9 mouse cellular contexts compared by ENCODE assay signal in the genomic region with DNA sequence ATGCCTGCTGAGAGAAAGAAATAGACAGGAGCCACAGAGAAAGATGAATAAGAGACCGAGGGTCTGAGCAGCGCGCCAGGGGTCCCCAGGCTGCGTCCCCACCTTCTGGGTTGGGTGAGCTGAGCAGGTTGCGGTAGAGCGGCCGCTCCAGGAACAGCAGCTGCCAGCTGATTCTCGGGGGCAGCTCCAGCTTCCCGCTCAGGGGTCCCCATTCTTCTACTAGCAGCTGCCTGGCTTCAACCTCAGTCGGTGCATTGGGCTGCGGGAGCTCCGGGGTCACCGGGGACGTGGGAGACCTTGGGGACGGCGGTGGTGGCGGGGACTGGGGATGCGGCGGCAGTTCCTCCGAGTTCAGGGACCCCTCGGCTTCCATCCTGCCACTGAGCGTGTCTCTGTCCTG. TPM values are rescaled to one million over a fixed set of nuclear protein-coding genes. Genes with fewer than 3 reads are reported as not detected.
A peak's percentile ranks its signal among the peaks of the same experiment; 100 is the strongest.
DNase-seq lines count a peak whose midpoint lies in the region; ATAC-seq lines count a peak whose summit lies in the region.
"Had no signal": no experiment of that assay in that cellular context is flagged by ENCODE, and none has a peak within 500 bp of the region (broad histone marks: within the 10 kb centered on the region; RNA-seq: fewer than 3 reads in every experiment).

No protein-coding gene starts in this region.

- H3K4me1 ChIP-seq in liver, embryonic 11.5 days (replicated peaks; ENCODE audit: control insufficient read depth, insufficient read depth, low read length), result peaks cover 10% of the 10 kb centered on the region
- peaks cover 4% of the 10 kb centered on the region for H3K4me1 ChIP-seq in forebrain, embryonic 11.5 days (replicated peaks; ENCODE audit: control insufficient read depth, insufficient read depth, low read length)
- H3K4me1 ChIP-seq in intestine, embryonic 16.5 days (ENCODE audit: control insufficient read depth, insufficient read depth, low read length), result peaks cover 20% of the 10 kb centered on the region
- peaks cover 21% of the 10 kb centered on the region for H3K4me1 ChIP-seq in neural tube, embryonic 13.5 days (replicated peaks)

- peak overlapping the region; percentile 35 for H3K4me3 ChIP-seq in liver, embryonic 11.5 days (ENCODE audit: low read depth, low read length)
- H3K4me3 ChIP-seq in forebrain, embryonic 11.5 days (ENCODE audit: low read depth, low read length), result peak overlapping the region; percentile 21
- peak overlapping the region; percentile 23 for H3K4me3 ChIP-seq in intestine, embryonic 16.5 days (ENCODE audit: low read length)
- H3K4me3 ChIP-seq in neural tube, embryonic 13.5 days, result peak overlapping the region; percentile 32

- H3K36me3 ChIP-seq in liver, embryonic 11.5 days (ENCODE audit: control insufficient read depth, insufficient read depth, low read length), result no peaks in the 10 kb centered on the region
- H3K36me3 ChIP-seq in forebrain, embryonic 11.5 days (ENCODE audit: control insufficient read depth, insufficient read depth, low read length), result no peaks in the 10 kb centered on the region
- H3K36me3 ChIP-seq in intestine, embryonic 16.5 days (ENCODE audit: control insufficient read depth, insufficient read depth, low read length), result no peaks in the 10 kb centered on the region
- H3K36me3 ChIP-seq in neural tube, embryonic 13.5 days, result no peaks in the 10 kb centered on the region

- no peak overlapping the region for H3K27ac ChIP-seq in liver, embryonic 11.5 days (ENCODE audit: low read depth, low read length)
- no peak overlapping the region for H3K27ac ChIP-seq in forebrain, embryonic 11.5 days (ENCODE audit: low read depth, low read length)
- no peak overlapping the region for H3K27ac ChIP-seq in intestine, embryonic 16.5 days (ENCODE audit: low read length)
- no peak overlapping the region for H3K27ac ChIP-seq in neural tube, embryonic 13.5 days (replicated peaks)

- H3K27me3 ChIP-seq in liver, embryonic 11.5 days (replicated peaks; ENCODE audit: control insufficient read depth, insufficient read depth, low read length), result peaks cover 47% of the 10 kb centered on the region
- H3K27me3 ChIP-seq in forebrain, embryonic 11.5 days (ENCODE audit: control insufficient read depth, insufficient read depth, low read length), result peaks cover 30% of the 10 kb centered on the region
- H3K27me3 ChIP-seq in intestine, embryonic 16.5 days (replicated peaks; ENCODE audit: control insufficient read depth, insufficient read depth, low read length), result peaks cover 26% of the 10 kb centered on the region
- peaks cover 46% of the 10 kb centered on the region for H3K27me3 ChIP-seq in neural tube, embryonic 13.5 days

- ATAC-seq in liver, embryonic 11.5 days (replicated peaks; ENCODE audit: low FRiP score), result no peak
- no peak for ATAC-seq in forebrain, embryonic 11.5 days (replicated peaks; ENCODE audit: low FRiP score)
- no peak for ATAC-seq in intestine, embryonic 16.5 days
- no peak for ATAC-seq in neural tube, embryonic 13.5 days (ENCODE audit: low read depth)

- no peak overlapping the region for H3K9ac ChIP-seq in liver, embryonic 11.5 days (ENCODE audit: low read depth, low read length)
- peak overlapping the region; percentile 12; the same call in 1 of the 2 replicates for H3K9ac ChIP-seq in forebrain, embryonic 11.5 days (ENCODE audit: low read length)
- H3K9ac ChIP-seq in intestine, embryonic 16.5 days (ENCODE audit: low read depth, low read length), result peak overlapping the region; percentile 39; the same call in 1 of the 2 replicates
- peak overlapping the region; percentile 65 for H3K9ac ChIP-seq in neural tube, embryonic 13.5 days

- DNase-seq in liver, embryonic 11.5 days (ENCODE audit: low spot score), result no peak
- DNase-seq in liver, result no peak
- no peak for DNase-seq in forebrain, embryonic 11.5 days (ENCODE audit: low spot score)
- DNase-seq in layer of hippocampus, adult 8-10 months (ENCODE audit: low spot score in 2 of 2), result no peak
- DNase-seq in spleen, postnatal 14 days (ENCODE audit: low spot score in 2 of 2), result no peak
- no peak for DNase-seq in Muller cell, postnatal 12 days (ENCODE audit: inconsistent ontology term)

- H3K4me2 ChIP-seq in liver, embryonic 11.5 days, result peak overlapping the region; percentile 54
- peak overlapping the region; percentile 47 for H3K4me2 ChIP-seq in forebrain, embryonic 11.5 days (ENCODE audit: low read depth, low read length, severe bottlenecking)
- peak overlapping the region; percentile 42 for H3K4me2 ChIP-seq in intestine, embryonic 16.5 days (ENCODE audit: low read depth, low read length)
- peak overlapping the region; percentile 54 for H3K4me2 ChIP-seq in neural tube, embryonic 13.5 days

- WGBS in liver, embryonic 11.5 days, result 1% methylated on average over 22 of the region's 22 CpGs
- 2% methylated on average over 22 of the region's 22 CpGs for WGBS in forebrain, embryonic 11.5 days
- 4% methylated on average over 22 of the region's 22 CpGs for WGBS in intestine, embryonic 16.5 days
- 2% methylated on average over 22 of the region's 22 CpGs for WGBS in neural tube, embryonic 13.5 days

- no peaks in the 10 kb centered on the region for H3K9me3 ChIP-seq in liver, embryonic 11.5 days (ENCODE audit: control insufficient read depth, low read length)
- no peaks in the 10 kb centered on the region for H3K9me3 ChIP-seq in forebrain, embryonic 11.5 days (ENCODE audit: control insufficient read depth, low read length)
- no peaks in the 10 kb centered on the region; the same call in 1 of the 2 replicates for H3K9me3 ChIP-seq in intestine, embryonic 16.5 days (ENCODE audit: control insufficient read depth, low read length)
- no peaks in the 10 kb centered on the region for H3K9me3 ChIP-seq in neural tube, embryonic 13.5 days

RNA-seq across cellular contexts. Expression of a gene that starts 0.4 kb away (rescaled TPM):
- not detected in 2 replicates for polyA plus RNA-seq in liver, embryonic 11.5 days (2014; fragmentation: Nextera tagmentation; extraction: Ambion mirVana)
- not detected in 2 replicates for polyA plus RNA-seq in forebrain, embryonic 11.5 days (2014; fragmentation: Nextera tagmentation; extraction: Ambion mirVana)
- polyA plus RNA-seq in intestine, embryonic 16.5 days (2015; fragmentation: Nextera tagmentation; extraction: Ambion mirVana), result 0.09 and 0.20 TPM in 2 replicates
- not detected in 2 replicates for polyA plus RNA-seq in neural tube, embryonic 13.5 days (2015; fragmentation: Nextera tagmentation; extraction: Ambion mirVana)
- total RNA-seq in layer of hippocampus, adult 8-10 months (2022), result under 1 TPM in 1 of 4 experiments, not detected in 3; 0.36 TPM

RNA-seq across cellular contexts. Expression of a gene that starts 6.0 kb away (rescaled TPM):
- polyA plus RNA-seq in liver, embryonic 11.5 days (2014; fragmentation: Nextera tagmentation; extraction: Ambion mirVana), result not detected in 2 replicates
- not detected in 2 replicates for polyA plus RNA-seq in forebrain, embryonic 11.5 days (2014; fragmentation: Nextera tagmentation; extraction: Ambion mirVana)
- 94.3 and 150 TPM in 2 replicates for polyA plus RNA-seq in intestine, embryonic 16.5 days (2015; fragmentation: Nextera tagmentation; extraction: Ambion mirVana)
- not detected in 2 replicates for polyA plus RNA-seq in neural tube, embryonic 13.5 days (2015; fragmentation: Nextera tagmentation; extraction: Ambion mirVana)
- not detected for total RNA-seq in layer of hippocampus, adult 8-10 months (2022)
- total RNA-seq: layer of hippocampus, adult 18-20 months had no signal

RNA-seq across cellular contexts. Expression of a gene that starts 24.0 kb away (rescaled TPM):
- not detected in 2 replicates for polyA plus RNA-seq in liver, embryonic 11.5 days (2014; fragmentation: Nextera tagmentation; extraction: Ambion mirVana)
- not detected in 2 replicates for polyA plus RNA-seq in forebrain, embryonic 11.5 days (2014; fragmentation: Nextera tagmentation; extraction: Ambion mirVana)
- polyA plus RNA-seq in intestine, embryonic 16.5 days (2015; fragmentation: Nextera tagmentation; extraction: Ambion mirVana), result not detected in 2 replicates
- not detected in 2 replicates for polyA plus RNA-seq in neural tube, embryonic 13.5 days (2015; fragmentation: Nextera tagmentation; extraction: Ambion mirVana)
- total RNA-seq in layer of hippocampus, adult 8-10 months (2022), result not detected
- total RNA-seq: layer of hippocampus, adult 18-20 months had no signal

RNA-seq across cellular contexts. Expression of a gene that starts 36.4 kb away (rescaled TPM):
- polyA plus RNA-seq in liver, embryonic 11.5 days (2014; fragmentation: Nextera tagmentation; extraction: Ambion mirVana), result not detected in 2 replicates
- not detected in 2 replicates for polyA plus RNA-seq in forebrain, embryonic 11.5 days (2014; fragmentation: Nextera tagmentation; extraction: Ambion mirVana)
- polyA plus RNA-seq in intestine, embryonic 16.5 days (2015; fragmentation: Nextera tagmentation; extraction: Ambion mirVana), result not detected in 2 replicates
- polyA plus RNA-seq in neural tube, embryonic 13.5 days (2015; fragmentation: Nextera tagmentation; extraction: Ambion mirVana), result not detected in 2 replicates
- total RNA-seq in layer of hippocampus, adult 8-10 months (2022), result not detected
- total RNA-seq: layer of hippocampus, adult 18-20 months had no signal

RNA-seq across cellular contexts. Expression of a gene that starts 51.3 kb away (rescaled TPM):
- polyA plus RNA-seq in liver, embryonic 11.5 days (2014; fragmentation: Nextera tagmentation; extraction: Ambion mirVana), result 17.4 and 18.6 TPM in 2 replicates
- 40.7 and 41.1 TPM in 2 replicates for polyA plus RNA-seq in forebrain, embryonic 11.5 days (2014; fragmentation: Nextera tagmentation; extraction: Ambion mirVana)
- polyA plus RNA-seq in intestine, embryonic 16.5 days (2015; fragmentation: Nextera tagmentation; extraction: Ambion mirVana), result 7.8 and 9.7 TPM in 2 replicates
- 25.6 and 26.9 TPM in 2 replicates for polyA plus RNA-seq in neural tube, embryonic 13.5 days (2015; fragmentation: Nextera tagmentation; extraction: Ambion mirVana)
- total RNA-seq in layer of hippocampus, adult 8-10 months (2022), result 10 to 100 TPM; 62.6 to 73.9 (median 66.2) TPM

Comparison
In these comparisons a context has a peak if more than half of its experiments do, and no peak if none do; other contexts are left out.
1. RNA of a gene that starts 6.0 kb away (polyA plus RNA-seq): 94.3 to 150 TPM in intestine, embryonic 16.5 days; not detected in liver, embryonic 11.5 days, not detected in forebrain, embryonic 11.5 days and not detected in neural tube, embryonic 13.5 days; every median in the first group is over 10 times any median in the second.
2. Peak in every context shown above with its lines, with median percentiles within 50 percentile points of each other: H3K4me2 ChIP-seq and H3K4me3 ChIP-seq.